Mouse (Mus musculus) adrenal gland, adult (tissue): Measurements from ENCODE around the gene Car15.

Experiments
- DNase-seq, 2 experiments: peaks; one replicate each; pipeline ENCODE4 v3.0.0; 2022 to 2023; ENCODE audit warnings: low spot score in 1 of 2; ENCODE audit not compliant: inconsistent age in 2 of 2

Car15 gene

GRCm38 (mm10) chr16:17833681-17834399, 4.3 kb downstream of the Car15 start:
- peak in 1 of 2 experiments; percentile 60 for DNase-seq

GRCm38 (mm10) chr16:17833321-17833680, 4.9 kb downstream of the Car15 start:
- DNase-seq = peak in 1 of 2 experiments; percentile 59

GRCm38 (mm10) chr16:17832821-17833220, 5.3 kb downstream of the Car15 start, which contains the start of gene B830017H08Rik:
Gene B830017H08Rik, plus strand, starts transcription at chr16:17833121.
- no peak for DNase-seq

- DNase-seq = no peak
Measured at GRCm38 (mm10) chr16:17831781-17832180, 6.4 kb downstream of the Car15 start.

GRCm38 (mm10) chr16:17830385-17831178, 7.6 kb downstream of the Car15 start:
- no peak for DNase-seq

GRCm38 (mm10) chr16:17828867-17829266, 9.3 kb downstream of the Car15 start:
- DNase-seq = no peak

GRCm38 (mm10) chr16:17828229-17828628, 9.9 kb downstream of the Car15 start:
- no peak for DNase-seq

- DNase-seq = no peak
Measured at GRCm38 (mm10) chr16:17826500-17826899, 11.7 kb downstream of the Car15 start.

- no peak for DNase-seq
Measured at GRCm38 (mm10) chr16:17816528-17816927, 21.6 kb downstream of the Car15 start.

GRCm38 (mm10) chr16:17815411-17816402, 22.5 kb downstream of the Car15 start:
- peak; percentile 67 to 86 for DNase-seq

- no peak for DNase-seq
Measured at GRCm38 (mm10) chr16:17813173-17813572, 25.0 kb downstream of the Car15 start.

GRCm38 (mm10) chr16:17812120-17812519, 26.0 kb downstream of the Car15 start:
- DNase-seq = peak; percentile 27 to 77

- no peak for DNase-seq
Measured at GRCm38 (mm10) chr16:17809711-17810110, 28.5 kb downstream of the Car15 start.

GRCm38 (mm10) chr16:17809125-17809524, 29.0 kb downstream of the Car15 start:
- DNase-seq = no peak

GRCm38 (mm10) chr16:17807192-17808009, 30.8 kb downstream of the Car15 start:
- DNase-seq = peak; percentile 89 to 96

GRCm38 (mm10) chr16:17806581-17807191, 31.5 kb downstream of the Car15 start:
- DNase-seq = no peak

- no peak for DNase-seq
Measured at GRCm38 (mm10) chr16:17804982-17805381, 33.2 kb downstream of the Car15 start.

- peak; percentile 52 to 79 for DNase-seq
Measured at GRCm38 (mm10) chr16:17804449-17804912, 33.7 kb downstream of the Car15 start.

- DNase-seq = no peak
Measured at GRCm38 (mm10) chr16:17803675-17804448, 34.3 kb downstream of the Car15 start.
